Mouse (Mus musculus): ENCODE results near the gene Pnliprp1. TPM values are rescaled to one million over a fixed set of nuclear protein-coding genes. Genes with fewer than 3 reads are reported as not detected.

Gene Pnliprp1
- polyA plus RNA-seq, 1 experiment from 2014 or later: 2,358 TPM

DNA sequence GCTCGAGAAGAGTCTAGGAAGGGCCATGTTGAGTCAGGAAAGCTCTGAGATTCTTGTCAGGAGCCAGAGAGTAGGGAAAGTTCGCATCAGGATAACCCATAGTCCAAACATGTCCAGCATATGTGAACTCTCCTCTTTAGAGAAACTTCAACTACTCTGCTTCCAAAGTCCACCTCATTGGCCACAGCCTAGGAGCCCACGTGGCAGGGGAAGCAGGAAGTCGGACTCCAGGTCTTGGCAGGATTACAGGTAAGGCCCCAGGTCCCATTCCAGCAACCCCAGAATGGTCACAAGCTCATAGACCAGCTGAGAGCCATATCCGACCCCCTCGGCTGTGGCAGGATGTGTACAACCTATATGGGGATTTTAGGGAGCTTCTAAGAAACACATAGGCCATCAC is 4.5 kb downstream of the Pnliprp1 start:
- H3K9me3 ChIP-seq (ENCODE audit: control insufficient read depth, low read length): no peaks in the 10 kb centered on the region
- H3K27me3 ChIP-seq (replicated peaks; ENCODE audit: control insufficient read depth, insufficient read depth, low read length): no peaks in the 10 kb centered on the region
- no peak overlapping the region for H3K27ac ChIP-seq (ENCODE audit: low read length)
- no peak overlapping the region for H3K4me3 ChIP-seq (ENCODE audit: low read length)
- peaks cover 7% of the 10 kb centered on the region for H3K4me1 ChIP-seq (ENCODE audit: control insufficient read depth, insufficient read depth, low read length)
- H3K4me2 ChIP-seq (ENCODE audit: low read depth, low read length): no peak overlapping the region
- no peak overlapping the region for H3K9ac ChIP-seq (ENCODE audit: low read depth, low read length)
- WGBS: 83% methylated on average over 6 of the region's 6 CpGs
- peak; percentile 34 for ATAC-seq
- no peaks in the 10 kb centered on the region for H3K36me3 ChIP-seq (ENCODE audit: control insufficient read depth, insufficient read depth, low read length)

DNA sequence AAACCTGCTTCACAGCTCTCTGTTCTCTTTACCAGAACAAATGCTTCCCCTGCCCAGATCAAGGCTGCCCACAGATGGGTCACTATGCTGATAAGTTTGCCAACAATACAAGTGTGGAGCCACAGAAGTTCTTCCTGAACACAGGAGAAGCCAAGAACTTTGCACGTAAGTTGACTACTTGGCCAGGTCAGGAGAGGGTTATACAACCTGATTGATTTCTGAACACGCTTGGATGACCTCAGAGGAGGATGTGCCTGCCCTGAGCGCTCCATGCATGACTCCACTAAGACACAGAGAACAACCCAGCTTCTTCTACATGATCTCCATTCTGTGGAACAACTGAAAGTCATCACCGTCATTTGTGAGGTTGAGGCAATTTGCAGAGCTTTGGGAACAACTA is 9.4 kb downstream of the Pnliprp1 start:
- Histone ChIP-seq H3K27me3 (replicated peaks; ENCODE audit: control insufficient read depth, insufficient read depth, low read length) (no peaks in the 10 kb centered on the region), H3K9me3 (ENCODE audit: control insufficient read depth, low read length) (no peaks in the 10 kb centered on the region), H3K4me3 (ENCODE audit: low read length) (no peak overlapping the region), H3K27ac (ENCODE audit: low read length) (no peak overlapping the region), H3K9ac (ENCODE audit: low read depth, low read length) (no peak overlapping the region), H3K4me1 (ENCODE audit: control insufficient read depth, insufficient read depth, low read length) (no peaks in the 10 kb centered on the region), H3K36me3 (ENCODE audit: control insufficient read depth, insufficient read depth, low read length) (no peaks in the 10 kb centered on the region), H3K4me2 (ENCODE audit: low read depth, low read length) (no peak overlapping the region)
- 85% methylated on average over 4 of the region's 4 CpGs for WGBS
- no peak for ATAC-seq

DNA sequence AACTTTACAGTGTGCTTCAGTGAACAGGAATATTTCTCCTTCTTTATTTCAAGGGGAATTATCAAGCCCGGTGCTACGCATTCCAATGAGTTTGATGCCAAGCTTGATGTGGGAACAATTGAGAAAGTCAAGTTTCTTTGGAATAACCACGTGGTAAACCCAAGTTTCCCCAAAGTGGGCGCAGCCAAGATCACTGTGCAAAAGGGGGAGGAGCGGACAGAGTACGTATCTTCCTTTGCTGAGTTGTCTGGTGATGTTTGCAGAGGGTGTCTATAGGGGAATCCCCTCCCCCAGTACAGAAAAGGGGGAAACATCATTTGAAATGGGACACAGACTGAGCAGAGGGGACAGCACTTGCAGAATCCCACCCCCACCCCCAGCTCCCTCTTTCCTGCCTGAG is 12.3 kb downstream of the Pnliprp1 start:
- Histone ChIP-seq H3K4me2 (ENCODE audit: low read depth, low read length) (no peak overlapping the region), H3K9me3 (ENCODE audit: control insufficient read depth, low read length) (no peaks in the 10 kb centered on the region), H3K4me3 (ENCODE audit: low read length) (no peak overlapping the region), H3K9ac (ENCODE audit: low read depth, low read length) (no peak overlapping the region), H3K36me3 (ENCODE audit: control insufficient read depth, insufficient read depth, low read length) (no peaks in the 10 kb centered on the region), H3K27ac (ENCODE audit: low read length) (no peak overlapping the region), H3K27me3 (replicated peaks; ENCODE audit: control insufficient read depth, insufficient read depth, low read length) (no peaks in the 10 kb centered on the region), H3K4me1 (ENCODE audit: control insufficient read depth, insufficient read depth, low read length) (no peaks in the 10 kb centered on the region)
- 75% methylated on average over 6 of the region's 6 CpGs for WGBS
- ATAC-seq: no peak

GRCm38 (mm10) chr19:58742711-58743110 is 14.0 kb downstream of the Pnliprp1 start:
- Histone ChIP-seq H3K27me3 (replicated peaks; ENCODE audit: control insufficient read depth, insufficient read depth, low read length) (no peaks in the 10 kb centered on the region), H3K4me3 (ENCODE audit: low read length) (no peak overlapping the region), H3K4me2 (ENCODE audit: low read depth, low read length) (no peak overlapping the region), H3K27ac (ENCODE audit: low read length) (no peak overlapping the region), H3K4me1 (ENCODE audit: control insufficient read depth, insufficient read depth, low read length) (0 out of 2 replicates have a peak, but pooled peaks cover 3% of the 10 kb centered on the region), H3K36me3 (ENCODE audit: control insufficient read depth, insufficient read depth, low read length) (no peaks in the 10 kb centered on the region), H3K9ac (ENCODE audit: low read depth, low read length) (no peak overlapping the region), H3K9me3 (ENCODE audit: control insufficient read depth, low read length) (no peaks in the 10 kb centered on the region)
- WGBS: 83% methylated on average over 4 of the region's 4 CpGs
- ATAC-seq: no peak

DNA sequence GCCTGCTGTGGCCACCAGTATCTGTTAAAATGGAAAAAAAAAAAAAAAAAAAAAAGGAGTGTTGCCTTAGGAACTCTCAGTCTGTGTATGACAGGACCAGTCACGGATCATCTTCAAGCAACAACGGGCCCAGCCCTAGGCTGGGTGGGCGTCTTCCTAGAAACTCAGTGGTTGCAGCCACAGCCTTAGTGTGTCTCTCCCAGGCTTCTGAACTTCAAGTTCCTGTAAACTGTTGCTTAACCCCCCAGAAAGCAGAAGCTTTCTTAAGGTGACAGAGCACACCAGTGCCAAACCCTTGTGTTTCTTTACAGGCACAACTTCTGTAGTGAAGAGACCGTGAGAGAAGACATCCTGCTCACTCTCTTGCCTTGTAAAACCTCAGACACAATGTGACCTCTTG is 15.0 kb downstream of the Pnliprp1 start:
- no peaks in the 10 kb centered on the region for H3K9me3 ChIP-seq (ENCODE audit: control insufficient read depth, low read length)
- H3K4me2 ChIP-seq (ENCODE audit: low read depth, low read length): no peak overlapping the region
- H3K36me3 ChIP-seq (ENCODE audit: control insufficient read depth, insufficient read depth, low read length): no peaks in the 10 kb centered on the region
- H3K27me3 ChIP-seq (replicated peaks; ENCODE audit: control insufficient read depth, insufficient read depth, low read length): no peaks in the 10 kb centered on the region
- H3K4me1 ChIP-seq (ENCODE audit: control insufficient read depth, insufficient read depth, low read length): 0 out of 2 replicates have a peak, but pooled peaks cover 3% of the 10 kb centered on the region
- no peak overlapping the region for H3K4me3 ChIP-seq (ENCODE audit: low read length)
- H3K27ac ChIP-seq (ENCODE audit: low read length): no peak overlapping the region
- 0 out of 2 replicates have a peak, but pooled peaks have one; percentile 2 for ATAC-seq
- 56% methylated on average over 4 of the region's 4 CpGs for WGBS
- H3K9ac ChIP-seq (ENCODE audit: low read depth, low read length): no peak overlapping the region

DNA sequence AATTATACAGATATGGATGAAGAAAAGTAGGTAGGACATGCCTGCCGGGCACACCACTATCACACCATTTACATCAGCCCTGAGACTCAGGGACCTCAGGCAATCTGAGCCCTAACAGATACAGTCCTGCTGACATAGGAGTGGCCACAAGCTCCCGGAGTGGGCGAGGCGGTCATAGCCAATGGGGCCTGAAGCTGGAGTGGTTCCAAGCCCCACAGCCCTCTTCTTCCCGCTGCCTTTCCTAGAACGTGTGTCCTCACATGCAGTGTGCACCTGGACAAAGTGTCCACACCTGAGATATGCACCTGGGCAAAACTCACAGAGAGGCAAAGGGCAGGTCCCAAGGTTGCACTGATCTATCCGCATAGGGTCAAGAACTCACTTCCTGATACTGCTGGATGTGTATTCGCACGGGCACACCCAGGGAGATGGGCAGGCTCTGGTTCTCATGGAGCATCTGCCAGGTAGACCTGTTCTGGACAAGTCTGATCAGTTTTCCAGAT is 18.9 kb downstream of the Pnliprp1 start:
- Histone ChIP-seq H3K4me3 (ENCODE audit: low read length) (no peak overlapping the region), H3K4me1 (ENCODE audit: control insufficient read depth, insufficient read depth, low read length) (0 out of 2 replicates have a peak, but pooled peaks cover 3% of the 10 kb centered on the region), H3K36me3 (ENCODE audit: control insufficient read depth, insufficient read depth, low read length) (no peaks in the 10 kb centered on the region), H3K27me3 (replicated peaks; ENCODE audit: control insufficient read depth, insufficient read depth, low read length) (no peaks in the 10 kb centered on the region), H3K4me2 (ENCODE audit: low read depth, low read length) (no peak overlapping the region), H3K9ac (ENCODE audit: low read depth, low read length) (no peak overlapping the region), H3K27ac (ENCODE audit: low read length) (no peak overlapping the region), H3K9me3 (ENCODE audit: control insufficient read depth, low read length) (no peaks in the 10 kb centered on the region)
- WGBS: 77% methylated on average over 9 of the region's 9 CpGs
- ATAC-seq: peak; percentile 66

DNA sequence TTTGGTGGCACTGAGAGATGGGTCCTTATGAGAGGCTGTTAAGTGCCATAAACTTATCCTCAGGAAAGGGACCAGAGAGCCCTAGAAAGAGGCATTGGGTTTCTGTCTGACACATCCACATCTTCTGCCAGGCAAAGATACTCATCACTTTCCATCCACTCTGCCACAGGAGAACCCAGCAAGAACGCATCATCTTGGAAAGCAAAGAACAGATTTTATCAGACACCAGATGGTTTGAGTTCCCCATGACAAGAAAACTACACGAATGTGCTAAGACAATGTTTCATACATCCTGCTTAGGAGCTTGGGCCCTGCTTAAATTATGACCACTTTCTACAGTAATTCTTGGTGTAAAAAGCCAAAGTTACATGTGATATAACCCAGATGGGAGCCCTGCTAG is 22.1 kb downstream of the Pnliprp1 start:
- no peak overlapping the region for H3K9ac ChIP-seq (ENCODE audit: low read depth, low read length)
- H3K27ac ChIP-seq (ENCODE audit: low read length): no peak overlapping the region
- no peak for ATAC-seq
- H3K27me3 ChIP-seq (replicated peaks; ENCODE audit: control insufficient read depth, insufficient read depth, low read length): no peaks in the 10 kb centered on the region
- peaks cover 4% of the 10 kb centered on the region; the same call in 1 of the 2 replicates for H3K9me3 ChIP-seq (ENCODE audit: control insufficient read depth, low read length)
- no peaks in the 10 kb centered on the region for H3K36me3 ChIP-seq (ENCODE audit: control insufficient read depth, insufficient read depth, low read length)
- H3K4me2 ChIP-seq (ENCODE audit: low read depth, low read length): no peak overlapping the region
- WGBS: 53% methylated on average over 2 of the region's 2 CpGs
- H3K4me3 ChIP-seq (ENCODE audit: low read length): no peak overlapping the region
- H3K4me1 ChIP-seq (ENCODE audit: control insufficient read depth, insufficient read depth, low read length): 0 out of 2 replicates have a peak, but pooled peaks cover 3% of the 10 kb centered on the region

- H3K9ac ChIP-seq (ENCODE audit: low read depth, low read length): no peak overlapping the region
- 0 out of 2 replicates have a peak, but pooled peaks cover 3% of the 10 kb centered on the region for H3K4me1 ChIP-seq (ENCODE audit: control insufficient read depth, insufficient read depth, low read length)
- H3K27me3 ChIP-seq (replicated peaks; ENCODE audit: control insufficient read depth, insufficient read depth, low read length): no peaks in the 10 kb centered on the region
- H3K9me3 ChIP-seq (ENCODE audit: control insufficient read depth, low read length): peaks cover 4% of the 10 kb centered on the region; the same call in 1 of the 2 replicates
- H3K27ac ChIP-seq (ENCODE audit: low read length): no peak overlapping the region
- no peaks in the 10 kb centered on the region for H3K36me3 ChIP-seq (ENCODE audit: control insufficient read depth, insufficient read depth, low read length)
- WGBS: 50% methylated on average over 2 of the region's 2 CpGs
- H3K4me3 ChIP-seq (ENCODE audit: low read length): no peak overlapping the region
- ATAC-seq: no peak
- H3K4me2 ChIP-seq (ENCODE audit: low read depth, low read length): no peak overlapping the region
Measured at GRCm38 (mm10) chr19:58751504-58751903, 22.8 kb downstream of the Pnliprp1 start.

DNA sequence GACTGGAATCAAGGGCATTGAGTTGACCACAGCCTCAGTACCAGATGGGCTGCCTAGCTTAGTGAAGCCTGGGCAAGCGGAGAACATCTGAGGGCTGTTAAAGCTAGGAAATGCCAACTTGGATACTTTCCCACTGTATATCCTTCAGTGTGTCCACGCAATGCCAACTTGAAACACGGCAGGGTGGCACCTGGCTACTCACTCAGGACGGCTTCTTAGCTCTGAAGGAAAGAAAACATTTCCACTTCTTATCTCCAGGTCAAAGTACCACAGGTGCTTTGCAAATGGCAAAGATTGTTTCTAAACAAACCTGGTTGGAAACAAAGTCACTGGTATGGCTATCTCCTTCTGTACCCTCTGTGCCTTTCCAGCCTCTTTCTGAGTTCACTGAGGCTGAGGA is 30.2 kb downstream of the Pnliprp1 start:
- H3K27me3 ChIP-seq (replicated peaks; ENCODE audit: control insufficient read depth, insufficient read depth, low read length): no peaks in the 10 kb centered on the region
- no peak overlapping the region for H3K4me3 ChIP-seq (ENCODE audit: low read length)
- ATAC-seq: peak; percentile 61
- peaks cover 12% of the 10 kb centered on the region; the same call in 1 of the 2 replicates for H3K4me1 ChIP-seq (ENCODE audit: control insufficient read depth, insufficient read depth, low read length)
- no peaks in the 10 kb centered on the region for H3K36me3 ChIP-seq (ENCODE audit: control insufficient read depth, insufficient read depth, low read length)
- WGBS: 55% methylated on average over 4 of the region's 4 CpGs
- H3K9ac ChIP-seq (ENCODE audit: low read depth, low read length): no peak overlapping the region
- H3K9me3 ChIP-seq (ENCODE audit: control insufficient read depth, low read length): peaks cover 4% of the 10 kb centered on the region; the same call in 1 of the 2 replicates
- no peak overlapping the region for H3K4me2 ChIP-seq (ENCODE audit: low read depth, low read length)
- peak overlapping the region; percentile 66 for H3K27ac ChIP-seq (ENCODE audit: low read length)

- H3K36me3 ChIP-seq (ENCODE audit: control insufficient read depth, insufficient read depth, low read length): no peaks in the 10 kb centered on the region
- peaks cover 12% of the 10 kb centered on the region; the same call in 1 of the 2 replicates for H3K4me1 ChIP-seq (ENCODE audit: control insufficient read depth, insufficient read depth, low read length)
- no peaks in the 10 kb centered on the region for H3K9me3 ChIP-seq (ENCODE audit: control insufficient read depth, low read length)
- H3K4me2 ChIP-seq (ENCODE audit: low read depth, low read length): peak within 1 kb of the TSS; percentile 24; the same call in 1 of the 2 replicates
- H3K9ac ChIP-seq (ENCODE audit: low read depth, low read length): no peak within 1 kb of the TSS
- H3K4me3 ChIP-seq (ENCODE audit: low read length): no peak within 1 kb of the TSS
- 40% methylated on average over 9 of the region's 9 CpGs for WGBS
- H3K27me3 ChIP-seq (replicated peaks; ENCODE audit: control insufficient read depth, insufficient read depth, low read length): no peaks in the 10 kb centered on the region
- peak; percentile 93 for ATAC-seq
- peak within 1 kb of the TSS; percentile 66 for H3K27ac ChIP-seq (ENCODE audit: low read length)
Measured at GRCm38 (mm10) chr19:58759423-58759822, 30.7 kb downstream of the Pnliprp1 start, which contains the start of gene Pnliprp2. Gene Pnliprp2 (plus strand): TSS chr19:58759719.
